Mouse (Mus musculus) lung, embryonic 16.5 days (tissue): ENCODE data around the gene Cldn7. TPM values are rescaled to one million over a fixed set of nuclear protein-coding genes. Genes with fewer than 3 reads are reported as not detected.

Experiments used
- ATAC-seq: fragments of 200-750 bp; cut with Nextera tagmentation; 2 replicates; pipeline ENCODE4 v1.8.0; 2017; ENCODE audit warnings: low read depth, mild to moderate bottlenecking, moderate library complexity
- H3K27ac ChIP-seq: fragments of 300-500 bp; sonication (generic); 2 replicates; pipeline ENCODE4 v1.5.1; 2014; ENCODE audit warnings: mild to moderate bottlenecking, control low read depth, low read length
- H3K27me3 ChIP-seq: fragments of 300-500 bp; sonication (generic); 2 replicates; pipeline ENCODE4 v1.6.1; 2014; ENCODE audit warnings: low read depth, low read length, mixed read lengths; ENCODE audit not compliant: control insufficient read depth, insufficient read depth
- H3K36me3 ChIP-seq: fragments of 300-500 bp; sonication (generic); 2 replicates; pipeline ENCODE4 v1.6.1; 2014; ENCODE audit warnings: low read length; ENCODE audit not compliant: control insufficient read depth, insufficient read depth
- H3K4me1 ChIP-seq: fragments of 300-500 bp; sonication (generic); replicated peaks from 2 replicates; pipeline ENCODE4 v1.6.1; 2014; ENCODE audit warnings: low read length, mixed read lengths; ENCODE audit not compliant: control insufficient read depth, insufficient read depth
- H3K4me2 ChIP-seq: fragments of 300-500 bp; sonication (generic); 2 replicates; pipeline ENCODE4 v1.6.1; 2014; ENCODE audit warnings: low read depth, low read length, control low read depth
- H3K4me3 ChIP-seq: fragments of 300-500 bp; sonication (generic); 2 replicates; pipeline ENCODE4 v1.5.1; 2014; ENCODE audit warnings: mild to moderate bottlenecking, low read length, control low read depth
- H3K9ac ChIP-seq: fragments of 300-500 bp; sonication (generic); 2 replicates; pipeline ENCODE4 v1.6.1; 2014; ENCODE audit warnings: low read length, control low read depth
- H3K9me3 ChIP-seq: fragments of 300-500 bp; sonication (generic); 2 replicates; pipeline ENCODE4 v1.6.1; 2016; ENCODE audit warnings: low read length; ENCODE audit not compliant: control insufficient read depth
- whole genome bisulfite sequencing: fragments of 180-500 bp; shearing (Covaris S2); extraction: QIAGEN DNeasy Blood & Tissue Kit; methylation state at CpG from one replicate; pipeline ENCODE4 v1.1.7; 2014; 5-methylcytosine and 5-hydroxymethylcytosine counted together
- polyA plus RNA-seq: library from polyadenylated mRNA; unstranded; fragments of >200 nt; fragmentation: Nextera tagmentation; extraction: Ambion mirVana; gene quantifications from 2 replicates; pipeline ENCODE4 v1.2.1, GENCODE M21; 2015

Cldn7 gene
- polyA plus RNA-seq, 1 experiment from 2014 or later: 172 TPM

DNA sequence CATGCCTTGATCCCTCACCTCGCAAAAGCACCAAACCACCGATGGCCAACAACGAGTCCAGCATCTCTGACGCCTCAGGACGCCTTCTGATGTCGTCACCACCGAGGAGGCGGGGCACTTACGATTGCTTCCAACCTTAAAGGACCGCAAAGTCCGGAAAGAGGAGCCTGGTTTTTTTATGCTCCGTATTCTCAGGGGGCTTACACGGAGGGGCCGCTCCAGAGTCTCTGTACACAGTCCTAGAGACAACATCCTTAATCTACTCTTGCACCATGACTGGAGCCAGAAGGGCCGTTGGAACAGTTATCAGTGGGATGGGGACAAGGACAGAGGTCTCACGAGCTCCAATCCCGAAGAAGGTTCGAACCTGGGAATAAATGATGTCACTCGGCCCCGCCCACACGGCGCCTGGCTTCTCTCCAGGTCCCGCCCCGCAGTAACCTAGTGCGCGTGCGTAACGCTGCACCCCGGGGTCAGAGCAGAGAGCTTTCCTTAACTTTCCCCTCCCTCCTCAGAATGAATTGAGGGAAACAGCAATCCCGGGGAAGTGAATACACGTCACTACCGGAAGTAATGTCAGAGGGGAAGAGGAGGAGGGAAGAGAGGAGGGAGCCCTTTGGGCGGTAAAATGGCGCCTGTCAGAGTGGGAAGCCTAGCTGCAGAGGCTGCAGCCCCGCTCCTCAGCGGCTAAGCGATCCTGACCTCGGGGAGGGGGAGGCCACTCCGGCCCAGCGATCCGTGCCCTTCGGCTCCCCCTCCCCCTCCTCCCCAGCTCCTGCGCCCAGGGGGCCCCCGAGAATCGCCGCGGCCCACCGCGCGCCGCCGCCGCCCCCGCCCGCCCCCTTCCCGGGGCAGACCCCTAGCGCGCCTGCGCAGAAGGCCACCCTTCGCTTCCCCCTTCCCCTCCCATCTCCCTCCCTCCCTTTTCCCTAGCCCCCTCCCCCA is 15.9 kb downstream of the Cldn7 start:
- Histone ChIP-seq H3K9ac (peak overlapping the region; percentile 100), H3K4me3 (peak overlapping the region; percentile 98), H3K27me3 (no peaks in the 10 kb centered on the region), H3K4me1 (peaks cover 26% of the 10 kb centered on the region), H3K27ac (peak overlapping the region; percentile 99), H3K36me3 (peaks cover 13% of the 10 kb centered on the region), H3K9me3 (no peaks in the 10 kb centered on the region), H3K4me2 (peak overlapping the region; percentile 92)
- peak; percentile 96 for ATAC-seq
- 0% methylated on average over 34 of the region's 60 CpGs for WGBS

DNA sequence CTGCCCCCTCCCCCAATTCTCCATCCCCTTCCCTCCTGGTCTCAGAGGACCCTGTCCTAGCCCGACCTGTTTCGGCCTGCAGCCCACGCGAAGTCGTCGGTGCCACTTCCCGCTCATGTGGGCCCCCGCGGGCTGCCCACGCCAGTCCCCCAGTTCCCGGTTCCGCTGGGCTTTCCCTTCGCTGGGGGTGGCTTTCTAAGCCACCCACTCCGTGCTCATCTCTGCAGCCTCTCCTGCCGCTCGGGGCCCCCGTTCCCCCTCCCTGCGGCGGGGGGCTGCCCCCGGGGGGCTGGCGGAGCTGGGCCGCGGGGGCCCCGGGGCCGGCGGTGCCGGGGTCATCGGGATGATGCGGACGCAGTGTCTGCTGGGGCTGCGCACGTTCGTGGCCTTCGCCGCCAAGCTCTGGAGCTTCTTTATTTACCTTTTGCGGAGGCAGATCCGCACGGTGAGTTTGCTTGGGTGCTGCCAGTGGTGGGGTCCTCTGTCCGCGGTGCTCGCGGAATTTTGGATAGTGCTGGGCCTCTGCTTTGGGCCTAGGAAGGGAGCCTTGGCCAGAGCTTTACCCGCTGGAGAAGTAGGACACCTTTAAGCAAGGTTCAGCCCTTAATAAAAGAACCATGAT is 16.7 kb downstream of the Cldn7 start, which contains the start of gene Ctdnep1:
Gene Ctdnep1 (plus strand): TSS at position 16 of the 622 bp plus-strand sequence.
- Histone ChIP-seq H3K4me2 (peak within 1 kb of the TSS; percentile 92), H3K36me3 (peaks cover 19% of the 10 kb centered on the region), H3K9me3 (no peaks in the 10 kb centered on the region), H3K4me3 (peak within 1 kb of the TSS; percentile 98), H3K9ac (peak within 1 kb of the TSS; percentile 100), H3K27ac (peak within 1 kb of the TSS; percentile 99), H3K27me3 (no peaks in the 10 kb centered on the region), H3K4me1 (peaks cover 26% of the 10 kb centered on the region)
- ATAC-seq: no peak
- under 1% methylated on average over 34 of the region's 43 CpGs for WGBS

DNA sequence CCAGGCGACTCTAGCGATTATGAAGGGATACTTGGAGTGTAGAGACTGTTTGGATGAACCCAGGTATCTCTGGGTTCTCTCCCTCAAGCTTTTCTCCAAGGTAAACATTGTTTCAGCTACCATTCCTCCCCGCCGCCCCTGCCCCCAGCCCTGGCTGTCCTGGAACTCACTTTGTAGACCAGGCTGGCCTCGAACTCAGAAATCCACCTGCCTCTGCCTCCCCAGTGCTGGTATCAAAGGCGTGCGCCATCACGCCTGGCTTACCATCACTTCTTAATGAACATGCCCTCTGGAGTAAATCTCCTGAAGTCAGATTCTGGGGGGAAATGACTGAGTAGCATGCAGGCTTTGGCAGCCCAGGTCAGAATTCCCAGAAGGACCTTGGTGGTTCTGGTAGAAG is 17.6 kb downstream of the Cldn7 start, which contains the start of gene Elp5:
Gene Elp5 (minus strand): TSS at position 293 of the 400 bp plus-strand sequence.
- peak within 1 kb of the TSS; percentile 99 for H3K27ac ChIP-seq
- H3K27me3 ChIP-seq: no peaks in the 10 kb centered on the region
- H3K4me1 ChIP-seq: peaks cover 26% of the 10 kb centered on the region
- peak within 1 kb of the TSS; percentile 98 for H3K4me3 ChIP-seq
- peak within 1 kb of the TSS; percentile 92 for H3K4me2 ChIP-seq
- ATAC-seq: no peak
- H3K36me3 ChIP-seq: peaks cover 23% of the 10 kb centered on the region
- H3K9me3 ChIP-seq: no peaks in the 10 kb centered on the region
- 37% methylated on average over 8 of the region's 8 CpGs for WGBS
- H3K9ac ChIP-seq: peak within 1 kb of the TSS; percentile 100

DNA sequence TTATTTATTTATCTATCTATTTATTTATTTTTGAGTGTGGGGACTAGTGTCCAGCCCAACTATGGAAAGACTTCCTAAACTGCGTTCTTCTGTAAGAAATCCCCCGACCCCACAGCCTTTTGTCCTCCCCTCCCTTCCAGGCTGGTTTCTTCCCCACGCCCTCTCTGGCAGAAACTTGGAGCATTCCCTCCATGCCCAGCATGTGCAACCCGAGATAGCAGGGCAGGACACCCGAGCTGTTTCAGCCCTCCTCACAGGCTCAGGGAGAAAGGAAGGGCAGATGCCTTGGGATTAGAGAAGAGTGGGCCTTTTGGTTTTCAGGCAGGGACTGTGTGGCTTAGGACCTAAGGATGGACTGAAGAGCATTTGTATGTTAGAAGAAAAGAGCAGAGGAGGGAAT is 18.3 kb downstream of the Cldn7 start:
- Histone ChIP-seq H3K9me3 (no peaks in the 10 kb centered on the region), H3K4me2 (peak overlapping the region; percentile 92), H3K4me3 (peak overlapping the region; percentile 98), H3K36me3 (peaks cover 29% of the 10 kb centered on the region), H3K27ac (no peak overlapping the region), H3K9ac (peak overlapping the region; percentile 100), H3K27me3 (no peaks in the 10 kb centered on the region), H3K4me1 (peaks cover 26% of the 10 kb centered on the region)
- no peak for ATAC-seq
- WGBS: 19% methylated on average over 5 of the region's 5 CpGs

DNA sequence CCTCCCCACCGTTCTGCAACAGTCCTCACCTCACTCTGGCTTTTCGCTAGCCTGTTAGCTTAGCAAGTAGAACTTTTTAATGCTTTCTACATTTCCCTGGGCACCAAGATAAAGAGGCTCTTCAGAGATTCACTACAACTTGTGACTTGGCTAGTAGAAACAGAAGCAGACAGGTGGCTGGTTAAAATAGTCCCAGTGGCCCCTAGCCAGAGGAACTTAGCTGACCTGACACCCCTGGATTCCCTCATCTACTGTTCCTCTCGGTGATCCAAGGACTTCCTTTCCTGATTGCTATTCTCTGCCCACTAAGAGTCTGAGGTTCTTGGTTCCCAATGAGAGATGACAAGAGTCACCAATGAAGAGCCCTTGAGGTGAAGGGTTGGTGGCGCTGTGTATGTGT is 18.8 kb downstream of the Cldn7 start:
- H3K9me3 ChIP-seq: no peaks in the 10 kb centered on the region
- no peak overlapping the region for H3K4me3 ChIP-seq
- H3K27me3 ChIP-seq: no peaks in the 10 kb centered on the region
- H3K4me1 ChIP-seq: peaks cover 26% of the 10 kb centered on the region
- peaks cover 33% of the 10 kb centered on the region for H3K36me3 ChIP-seq
- 72% methylated on average over 4 of the region's 4 CpGs for WGBS
- peak overlapping the region; percentile 3; the same call in 1 of the 2 replicates for H3K4me2 ChIP-seq
- no peak for ATAC-seq
- H3K27ac ChIP-seq: no peak overlapping the region
- peak overlapping the region; percentile 100; the same call in 1 of the 2 replicates for H3K9ac ChIP-seq

DNA sequence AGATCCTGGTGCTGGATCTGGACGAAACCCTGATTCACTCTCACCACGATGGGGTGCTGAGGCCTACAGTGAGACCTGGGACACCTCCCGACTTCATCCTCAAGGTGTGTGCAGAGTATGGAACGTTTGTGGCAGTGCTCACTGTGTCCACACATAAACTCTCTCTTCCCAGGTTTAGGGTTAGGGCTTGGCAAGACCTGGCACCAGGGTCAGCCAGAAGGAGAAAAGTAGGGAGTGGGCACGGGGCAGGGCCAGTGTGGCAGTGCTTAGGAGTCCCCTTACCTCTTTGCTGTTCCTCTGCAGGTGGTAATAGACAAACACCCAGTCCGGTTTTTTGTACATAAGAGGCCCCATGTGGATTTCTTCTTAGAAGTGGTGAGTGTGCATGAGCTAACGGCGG is 19.9 kb downstream of the Cldn7 start:
- Histone ChIP-seq H3K9me3 (no peaks in the 10 kb centered on the region), H3K36me3 (peaks cover 43% of the 10 kb centered on the region), H3K4me1 (peaks cover 21% of the 10 kb centered on the region), H3K27ac (no peak overlapping the region), H3K9ac (no peak overlapping the region), H3K4me3 (no peak overlapping the region), H3K27me3 (no peaks in the 10 kb centered on the region), H3K4me2 (no peak overlapping the region)
- ATAC-seq: no peak
- 83% methylated on average over 8 of the region's 8 CpGs for WGBS

DNA sequence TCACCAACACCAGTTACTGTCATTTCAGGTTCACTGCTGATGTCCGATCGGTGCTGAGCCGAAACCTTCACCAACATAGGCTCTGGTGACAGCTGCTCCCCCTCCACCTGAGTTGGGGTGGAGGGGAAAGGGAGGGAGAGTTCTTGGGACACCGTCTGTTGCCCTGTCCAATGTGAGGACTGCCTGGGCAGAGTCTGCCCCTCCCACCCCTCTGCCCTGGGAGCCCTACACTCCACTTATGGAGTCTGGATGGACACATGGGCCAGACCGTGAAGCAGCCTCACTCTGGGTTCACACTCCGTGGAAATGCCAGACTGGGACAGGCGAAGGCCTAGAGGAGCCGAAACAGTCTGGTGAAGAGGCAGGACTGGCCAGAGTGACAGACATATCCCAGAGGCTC is 25.4 kb downstream of the Cldn7 start:
- Histone ChIP-seq H3K27ac (peak overlapping the region; percentile 98; the same call in 1 of the 2 replicates), H3K27me3 (no peaks in the 10 kb centered on the region), H3K4me2 (no peak overlapping the region), H3K36me3 (peaks cover 54% of the 10 kb centered on the region), H3K4me1 (peaks cover 9% of the 10 kb centered on the region), H3K9ac (0 out of 2 replicates have a peak overlapping the region, but pooled peaks have one; percentile 36), H3K4me3 (no peak overlapping the region), H3K9me3 (no peaks in the 10 kb centered on the region)
- WGBS: 83% methylated on average over 8 of the region's 8 CpGs
- ATAC-seq: no peak

DNA sequence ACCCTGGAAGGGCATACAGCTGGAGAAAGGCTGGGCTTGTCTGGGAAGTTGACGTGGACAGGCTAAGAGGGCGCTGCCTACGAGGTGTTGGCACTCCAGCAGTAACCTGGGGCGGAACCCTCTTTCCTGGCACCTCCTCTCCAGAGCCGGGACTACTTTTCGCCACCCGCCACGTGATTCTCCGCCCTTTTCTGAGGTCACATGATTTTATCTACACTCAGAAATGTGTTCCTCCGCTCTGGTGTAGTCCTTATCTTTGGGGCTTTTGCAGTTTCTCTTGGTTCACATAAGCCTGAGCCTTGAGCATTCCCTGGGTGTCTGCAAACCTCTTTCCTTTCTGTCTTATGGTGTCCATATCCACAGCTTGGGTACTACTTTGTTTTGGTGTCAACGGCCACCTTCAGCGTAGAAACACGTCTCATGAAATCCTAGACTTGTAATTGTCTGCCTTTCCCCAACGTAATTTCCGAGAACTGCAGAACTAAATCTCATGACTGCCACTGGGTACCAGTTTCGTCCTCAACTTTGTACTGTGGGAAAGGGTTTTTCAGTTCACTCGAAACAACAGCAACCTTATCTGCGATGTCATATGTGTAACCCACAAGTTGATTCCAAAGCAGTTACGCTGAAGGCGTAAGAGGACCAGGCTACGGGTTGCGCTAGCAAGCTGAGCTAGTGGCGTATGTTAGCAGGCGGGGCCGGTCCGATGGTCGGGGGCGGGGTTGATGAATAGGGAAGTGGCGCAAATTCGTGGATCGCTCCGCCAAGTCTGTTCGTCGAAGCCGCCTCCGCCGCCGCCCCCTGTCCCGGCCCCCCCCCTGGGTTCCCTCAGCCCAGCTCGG is 26.5 kb downstream of the Cldn7 start, which contains the start of gene Gabarap:
Gene Gabarap (plus strand): TSS at position 294 of the 842 bp plus-strand sequence.
- Histone ChIP-seq H3K4me3 (peak within 1 kb of the TSS; percentile 85), H3K27me3 (no peaks in the 10 kb centered on the region), H3K4me1 (peaks cover 9% of the 10 kb centered on the region), H3K36me3 (peaks cover 47% of the 10 kb centered on the region), H3K27ac (peak within 1 kb of the TSS; percentile 98), H3K9ac (peak within 1 kb of the TSS; percentile 89), H3K9me3 (no peaks in the 10 kb centered on the region), H3K4me2 (peak within 1 kb of the TSS; percentile 66)
- ATAC-seq: peak; percentile 80
- WGBS: 0% methylated on average over 40 of the region's 40 CpGs
